Mouse (Mus musculus) G1E-ER4 (cell line): ENCODE data around the gene Cyp27b1. TPM values are rescaled to one million over a fixed set of nuclear protein-coding genes. Genes with fewer than 3 reads are reported as not detected.

ENCODE experiments used
- GATA1 ChIP-seq: IDR thresholded peaks from one replicate; pipeline ENCODE4 v1.8.0; 2012; ENCODE audit warnings: low read length, inconsistent platforms
- polyA plus RNA-seq: library from polyadenylated mRNA; stranded (reverse); fragments of >175 nt; gene quantifications from 2 replicates; pipeline ENCODE4 v1.2.3, GENCODE M21; 2012

The Cyp27b1 gene
- polyA plus RNA-seq, 1 experiment: 0.03 TPM

GRCm38 (mm10) chr10:127041774-127042338, 6.2 kb upstream of the Cyp27b1 start:
- no peak for TF ChIP-seq GATA1

- no peak for TF ChIP-seq GATA1
These were observed 5.5 kb upstream of the Cyp27b1 start for GRCm38 (mm10) chr10:127042468-127043115.

GRCm38 (mm10) chr10:127043187-127043586, 4.9 kb upstream of the Cyp27b1 start:
- no peak for TF ChIP-seq GATA1

- TF ChIP-seq GATA1: no peak
These were observed 751 bp downstream of the Cyp27b1 start for GRCm38 (mm10) chr10:127048608-127049394.

GRCm38 (mm10) chr10:127049395-127050118, 1.5 kb downstream of the Cyp27b1 start:
- TF ChIP-seq GATA1: no peak

GRCm38 (mm10) chr10:127050119-127050474, 2.0 kb downstream of the Cyp27b1 start:
- TF ChIP-seq GATA1: no peak

DNA sequence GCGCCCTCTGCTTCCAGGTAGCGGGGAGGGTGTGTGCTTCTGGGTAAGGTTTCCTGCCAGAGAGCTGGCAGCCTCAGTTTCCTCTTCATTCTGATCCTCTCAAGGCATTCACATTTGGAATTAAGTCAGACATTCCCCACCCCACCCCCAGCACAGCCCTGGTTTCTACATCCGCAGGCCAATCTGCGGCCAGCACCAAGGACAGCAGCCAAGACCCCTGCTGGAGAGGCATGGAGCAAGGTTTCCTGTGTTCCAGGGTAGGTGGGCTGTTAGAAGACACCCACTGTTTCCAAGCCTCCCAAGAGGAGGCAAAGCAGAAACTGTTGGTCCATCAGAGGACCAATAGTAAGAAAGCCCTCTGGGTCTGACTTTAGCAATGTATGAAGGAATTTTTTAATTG, 6.6 kb downstream of the Cyp27b1 start:
- TF ChIP-seq GATA1: no peak

DNA sequence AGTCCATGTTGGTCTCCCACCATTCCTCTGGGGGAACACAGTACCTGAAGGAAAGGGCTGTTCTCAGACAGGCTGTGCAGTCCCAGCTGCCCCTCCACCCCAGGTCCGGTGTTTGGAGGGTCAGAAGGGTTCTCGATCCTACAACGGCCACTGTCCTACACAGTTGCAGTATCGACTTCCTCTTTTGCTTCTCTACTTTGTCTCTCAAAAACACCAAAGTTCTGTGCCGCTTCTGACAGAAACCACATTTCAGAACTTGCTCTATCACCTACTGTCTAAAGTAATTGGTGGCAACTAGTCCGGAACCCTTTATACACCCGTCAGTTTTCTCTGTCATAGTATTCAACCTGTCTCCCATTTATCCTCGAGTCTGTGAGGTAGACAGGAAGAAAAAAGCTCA, 7.4 kb downstream of the Cyp27b1 start:
- no peak for TF ChIP-seq GATA1

GRCm38 (mm10) chr10:127056490-127056889, 8.4 kb downstream of the Cyp27b1 start:
- no peak for TF ChIP-seq GATA1

GRCm38 (mm10) chr10:127058161-127058560, 10.1 kb downstream of the Cyp27b1 start:
- no peak for TF ChIP-seq GATA1

DNA sequence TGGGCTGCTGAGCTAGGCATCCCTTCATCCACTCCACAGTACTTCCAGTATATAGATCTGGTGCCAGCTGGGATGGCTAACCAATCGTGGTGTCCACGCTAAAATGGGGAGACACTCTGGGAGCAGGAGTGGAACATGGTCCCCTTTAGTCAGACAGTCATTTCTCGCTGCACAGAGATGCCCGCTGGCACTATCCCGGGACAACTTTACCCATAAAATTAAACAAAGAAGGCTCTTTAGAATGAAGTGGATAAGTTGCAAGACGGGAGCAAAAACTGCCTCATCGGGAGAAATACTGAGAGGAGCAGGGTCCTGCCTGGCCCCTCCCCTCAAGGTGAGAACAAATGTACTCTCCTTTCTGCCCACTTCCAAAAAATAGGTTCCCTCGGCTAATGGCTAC, 10.7 kb downstream of the Cyp27b1 start:
- no peak for TF ChIP-seq GATA1

DNA sequence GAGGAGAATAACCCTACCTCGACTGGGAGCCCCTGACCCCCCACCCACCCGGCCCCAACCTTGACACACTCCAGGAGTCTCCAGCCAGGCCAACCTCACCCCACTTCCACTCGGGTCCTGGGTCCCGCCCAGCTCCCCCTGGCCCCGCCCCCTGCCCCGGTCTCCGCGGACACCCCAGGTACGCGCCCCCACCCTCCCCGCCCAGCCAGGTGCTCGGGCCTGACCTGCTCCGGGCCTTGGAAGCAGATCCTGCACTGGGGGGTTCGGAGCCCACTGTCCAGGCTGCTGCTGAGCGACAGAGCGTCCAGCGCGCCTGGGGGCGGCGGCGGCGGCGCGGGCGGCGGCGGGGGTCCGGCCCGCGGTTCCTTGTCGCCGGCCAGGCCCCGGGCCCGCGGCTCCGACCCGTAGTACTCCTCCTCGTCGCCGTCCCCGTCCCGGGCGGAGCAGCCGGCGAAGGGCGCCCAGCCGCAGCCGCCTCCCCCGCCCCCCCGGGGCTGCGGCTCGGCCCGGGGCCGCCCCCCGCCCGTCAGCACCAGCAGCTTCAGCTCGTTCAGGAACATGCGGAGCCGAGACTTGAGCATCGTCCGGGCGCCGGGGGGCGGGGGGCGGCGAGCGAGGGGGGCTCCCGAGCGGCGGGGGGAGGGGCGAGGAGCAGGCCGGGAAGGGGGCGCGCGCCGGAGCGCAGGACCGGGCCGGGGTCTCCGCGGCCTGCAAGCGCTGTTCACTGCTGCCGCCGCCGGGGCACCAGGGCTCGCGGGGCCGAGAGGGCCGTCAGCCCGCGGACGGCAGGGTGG, 11.3 kb downstream of the Cyp27b1 start:
- no peak for TF ChIP-seq GATA1

DNA sequence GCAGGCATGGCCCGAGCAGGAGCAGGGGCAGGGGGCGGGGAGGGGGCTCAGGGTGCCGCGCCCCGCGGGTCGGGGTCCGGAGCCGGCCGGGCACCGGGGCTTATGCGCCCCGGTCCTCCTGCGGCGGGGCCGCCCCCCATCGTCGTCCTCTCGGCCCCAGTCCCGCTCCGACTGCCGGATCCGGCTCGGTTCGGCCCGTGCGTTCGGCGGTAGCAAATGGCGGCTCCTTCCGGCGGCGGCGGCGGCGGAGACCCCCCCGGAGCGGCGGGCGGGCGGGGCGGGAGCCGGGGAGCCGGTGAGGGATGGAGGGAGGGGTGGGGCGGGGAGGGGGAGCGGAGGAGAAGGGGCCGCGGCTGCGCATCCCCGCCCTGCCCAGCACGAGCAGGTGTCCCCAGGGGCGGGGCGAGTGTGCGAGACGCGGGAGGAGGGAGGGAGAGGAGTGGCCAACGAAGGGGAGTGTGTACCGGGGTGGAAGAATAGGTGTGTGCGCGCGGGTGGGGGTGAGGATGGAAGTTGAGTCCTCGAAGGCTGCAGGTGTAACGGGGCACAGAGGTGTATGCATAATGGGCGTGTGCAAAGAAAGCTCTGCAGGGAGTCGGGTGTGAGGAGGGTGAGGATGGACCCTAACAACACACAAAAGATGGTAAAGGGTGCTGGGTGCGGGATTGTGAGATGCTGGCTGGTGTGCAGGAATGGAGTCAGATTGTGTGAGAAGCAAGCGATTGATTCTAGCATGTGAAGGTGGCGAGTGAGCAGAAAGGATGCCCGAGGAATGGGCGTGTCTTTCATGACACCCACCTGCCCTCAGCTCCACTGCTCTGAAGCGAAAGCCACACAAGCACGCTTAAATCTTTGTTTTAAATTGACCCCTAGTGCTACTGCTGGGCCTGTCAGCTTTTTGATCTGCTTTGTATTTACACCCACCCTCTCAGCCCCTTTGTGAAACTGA, 12.2 kb downstream of the Cyp27b1 start, which contains the start of gene March9:
TSS of gene March9 (minus strand) at position 217 of the 949 bp plus-strand sequence.
- TF ChIP-seq GATA1: no peak

DNA sequence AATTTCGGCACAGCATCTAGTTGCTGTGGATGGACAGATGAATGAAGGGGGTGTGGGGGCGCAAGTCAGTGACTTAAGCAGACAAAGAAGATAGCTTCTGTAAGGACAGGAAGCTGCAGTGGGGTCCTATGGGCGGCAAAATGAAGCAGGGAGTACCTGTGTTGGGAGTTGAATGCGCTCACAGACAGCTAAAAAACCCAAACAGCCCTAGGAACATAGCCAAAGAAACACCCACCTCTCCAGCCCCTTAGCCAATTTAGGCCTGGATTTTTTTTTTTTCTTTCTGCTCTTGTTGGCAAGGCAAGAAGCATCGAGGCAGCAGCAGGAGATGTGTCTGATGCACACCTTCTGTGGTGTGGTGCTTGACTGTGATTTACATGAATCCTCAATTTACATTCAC, 13.0 kb downstream of the Cyp27b1 start:
- TF ChIP-seq GATA1: no peak
